Mouse (Mus musculus) myocyte (in vitro differentiated cells): ENCODE data around the gene Ms4a15.

Experiments
- MAX ChIP-seq: IDR thresholded peaks from one replicate; pipeline ENCODE4 v1.6.1; 2011; ENCODE audit warnings: low read depth, mild to moderate bottlenecking, control low read depth
- POLR2A ChIP-seq: IDR thresholded peaks from one replicate; pipeline ENCODE4 v1.6.1; 2011; ENCODE audit warnings: low read depth, mild to moderate bottlenecking, control low read depth, moderate library complexity; ENCODE audit not compliant: insufficient read length
- USF1 ChIP-seq: IDR thresholded peaks from one replicate; pipeline ENCODE4 v1.6.1; 2011; ENCODE audit warnings: low read depth, mild to moderate bottlenecking, control low read depth, moderate library complexity

DNA sequence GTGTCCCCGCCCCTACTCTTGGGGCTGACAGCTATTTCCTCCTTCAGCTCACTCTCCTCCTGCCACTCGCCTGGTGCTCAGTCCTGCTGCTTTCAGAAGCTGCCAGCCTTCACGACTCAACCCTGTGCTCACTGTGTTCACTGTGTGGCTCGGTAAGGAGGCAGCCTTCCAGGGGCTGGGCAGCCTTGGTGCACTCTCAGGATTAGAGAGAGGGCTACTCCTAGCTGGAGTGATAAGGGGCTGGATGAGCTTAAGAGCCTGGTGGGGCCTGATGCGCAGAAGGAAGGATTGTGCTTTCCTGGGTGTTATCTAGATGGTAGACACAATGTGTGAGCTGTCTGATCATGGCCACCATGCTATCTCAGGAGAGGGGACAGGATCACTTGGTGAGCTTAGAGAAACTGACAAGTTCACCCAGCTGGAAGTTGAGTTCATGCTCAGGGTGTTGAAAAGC is 55.9 kb downstream of the Ms4a15 start, which contains the start of gene Ptgdr2:
- TF ChIP-seq MAX = no peak
- TF ChIP-seq USF1 = no peak
- no peak for TF ChIP-seq POLR2A
